Mouse (Mus musculus) bone marrow macrophage, adult 2 months (primary cell): ENCODE data around the gene 3110070M22Rik.

Experiments used
- CTCF ChIP-seq: IDR thresholded peaks from 2 replicates; pipeline ENCODE4 v1.5.1; 2012; ENCODE audit warnings: low read depth, mild to moderate bottlenecking, low read length, moderate library complexity
- POLR2A ChIP-seq: IDR thresholded peaks from 2 replicates; pipeline ENCODE4 v1.6.1; 2012; ENCODE audit warnings: mild to moderate bottlenecking, low read depth, low read length, borderline replicate concordance

- TF ChIP-seq POLR2A (peak; percentile 86; the same call in 1 of the 2 replicates), CTCF (no peak)
Observed at GRCm38 (mm10) chr13:119462596-119463560, 25.3 kb downstream of the 3110070M22Rik start, which contains the start of gene 4833420G17Rik.
